Mouse (Mus musculus): ENCODE data around the gene Ushbp1.
"Not testable (repeated sequence)": the region's sequence is repeated elsewhere in the genome, so short reads cannot be mapped to it uniquely, and the experiment has no call there.

Gene Ushbp1

GRCm38 (mm10) chr8:71371236-71371848 is 24.3 kb downstream of the Ushbp1 start, which contains the start of gene Ocel1:
Gene Ocel1, plus strand, starts transcription at chr8:71371298.
- DNase-seq (ENCODE audit: extremely low read depth, low read depth), result peak; percentile 91

DNA sequence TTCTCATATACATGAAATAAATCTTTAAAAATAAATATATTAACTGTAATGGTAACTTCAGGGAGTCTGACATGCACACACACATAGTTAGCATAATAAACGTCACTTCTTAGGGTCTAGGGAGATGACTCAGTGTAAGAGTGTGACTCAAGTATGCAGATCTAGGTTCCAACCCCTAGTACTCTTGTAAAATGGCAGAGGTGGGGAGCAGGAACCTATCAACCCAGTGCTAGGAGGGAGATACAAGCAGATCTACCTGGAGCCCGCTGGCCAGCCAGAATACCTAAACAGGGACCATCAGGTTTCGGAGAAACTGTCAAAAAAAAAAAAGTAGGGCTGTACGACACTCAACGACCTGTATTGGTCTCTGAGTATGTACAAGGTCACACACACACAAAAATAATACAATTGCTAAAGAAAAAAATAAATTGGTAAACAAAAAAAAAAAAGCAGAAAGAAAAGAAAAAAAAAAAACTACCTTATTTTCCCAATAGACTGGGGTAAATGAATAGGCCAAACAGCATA is 24.8 kb downstream of the Ushbp1 start:
- peak; percentile 54 for DNase-seq (ENCODE audit: extremely low read depth, low read depth)

DNA sequence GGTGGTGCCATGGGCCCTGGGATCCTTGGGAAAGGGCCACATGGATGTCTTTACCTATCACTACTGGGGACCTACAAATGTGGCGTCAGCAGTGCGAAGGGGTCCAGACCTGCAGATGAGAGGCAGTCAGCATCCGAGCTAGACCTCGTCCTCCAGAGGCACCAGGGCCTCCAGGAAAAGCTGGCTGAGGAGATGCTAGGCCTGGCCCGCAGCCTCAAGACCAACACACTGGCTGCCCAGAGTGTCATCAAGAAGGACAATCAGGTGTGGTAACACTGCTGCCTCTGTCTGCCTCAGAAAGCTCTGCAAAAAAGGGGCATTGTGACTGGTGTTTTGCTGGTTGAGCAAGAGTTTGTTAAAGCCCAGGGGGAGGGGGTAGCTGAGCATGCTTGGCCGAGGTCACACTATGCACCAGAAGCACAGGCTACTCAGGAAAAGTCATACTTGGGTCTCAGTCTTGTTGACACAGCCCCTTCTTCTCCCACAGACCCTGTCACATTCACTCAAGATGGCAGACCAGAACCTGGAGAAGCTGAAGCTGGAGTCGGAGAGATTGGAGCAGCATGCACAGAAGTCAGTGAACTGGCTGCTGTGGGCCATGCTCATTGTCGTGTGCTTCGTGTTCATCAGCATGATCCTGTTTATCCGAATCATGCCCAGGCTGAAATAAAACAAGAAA is 26.4 kb downstream of the Ushbp1 start:
- DNase-seq (ENCODE audit: extremely low read depth, low read depth), result no peak

DNA sequence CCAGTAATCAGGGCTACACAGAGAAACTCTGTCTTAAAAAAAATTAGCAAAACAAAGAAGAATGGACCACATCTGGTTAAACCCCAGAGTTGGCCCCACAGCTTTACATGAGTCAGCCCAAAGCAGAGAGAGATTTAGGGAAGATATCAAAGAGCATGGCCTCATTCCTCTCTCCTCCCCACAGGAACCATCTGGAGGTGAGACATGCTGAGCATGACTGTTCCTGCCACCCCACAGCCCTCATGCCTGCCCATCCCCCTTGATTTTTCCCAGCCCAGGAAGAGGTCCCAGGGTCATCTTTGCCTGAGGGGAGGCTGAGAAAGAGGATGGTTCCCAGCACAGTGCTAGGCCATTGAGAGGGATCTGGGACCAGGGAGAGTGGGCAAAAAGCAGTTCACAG is 27.2 kb downstream of the Ushbp1 start:
- DNase-seq (ENCODE audit: extremely low read depth, low read depth), result no peak

GRCm38 (mm10) chr8:71367529-71368176 is 27.9 kb downstream of the Ushbp1 start:
- no peak for DNase-seq (ENCODE audit: extremely low read depth, low read depth)

- DNase-seq (ENCODE audit: extremely low read depth, low read depth), result peak; percentile 93
Measured at GRCm38 (mm10) chr8:71366771-71367528, 28.7 kb downstream of the Ushbp1 start, which contains the start of gene Use1. Gene Use1, plus strand, starts transcription at chr8:71366848.

DNA sequence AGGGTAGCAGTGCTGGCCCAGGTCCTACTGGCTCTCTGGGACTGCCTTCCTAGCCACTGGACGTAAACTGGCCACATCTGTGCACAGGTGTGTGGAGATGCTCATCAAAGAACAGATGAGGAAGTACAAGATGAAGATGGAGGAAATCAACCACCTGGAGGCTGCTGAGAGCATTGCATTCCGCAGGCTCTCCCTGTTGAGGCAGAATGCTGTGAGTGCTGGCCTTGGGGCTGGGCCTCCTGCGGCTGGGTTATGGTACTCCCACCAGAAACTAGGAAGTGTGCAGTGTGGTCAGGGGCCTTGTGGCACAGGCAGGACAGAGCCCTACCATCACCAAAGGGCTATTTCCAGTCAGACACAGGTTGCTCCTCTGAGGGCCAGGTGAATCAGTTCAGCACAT is 37.6 kb downstream of the Ushbp1 start:
- no peak for DNase-seq (ENCODE audit: extremely low read depth, low read depth)

- no peak for DNase-seq (ENCODE audit: extremely low read depth, low read depth)
Measured at GRCm38 (mm10) chr8:71351520-71351919, 44.1 kb downstream of the Ushbp1 start.

- DNase-seq (ENCODE audit: extremely low read depth, low read depth), result no peak
Measured at GRCm38 (mm10) chr8:71351117-71351516, 44.5 kb downstream of the Ushbp1 start.

- no peak for DNase-seq (ENCODE audit: extremely low read depth, low read depth)
Measured at GRCm38 (mm10) chr8:71346581-71346980, 49.0 kb downstream of the Ushbp1 start.

- DNase-seq (ENCODE audit: extremely low read depth, low read depth), result peak; percentile 11
Measured at GRCm38 (mm10) chr8:71340625-71341024, 55.0 kb downstream of the Ushbp1 start.

DNA sequence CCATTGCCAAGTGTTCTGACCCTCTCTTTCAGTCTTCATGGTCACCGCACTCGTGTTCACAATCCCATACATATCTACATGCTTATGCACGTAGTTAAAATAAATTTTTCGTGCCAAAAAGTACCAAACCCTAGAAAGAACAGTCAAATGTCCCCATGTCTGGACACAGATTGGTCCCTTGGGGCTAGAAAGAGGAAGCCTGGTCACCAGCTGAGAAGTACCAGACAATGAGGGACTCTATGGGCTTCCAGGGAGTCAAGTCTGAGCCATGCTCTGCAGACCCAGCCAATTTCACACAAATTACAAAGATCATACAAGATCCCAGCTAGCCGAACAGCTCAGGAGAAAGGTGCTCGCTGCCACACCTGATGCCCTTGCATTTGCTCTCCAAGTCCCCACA is 57.8 kb downstream of the Ushbp1 start:
- DNase-seq (ENCODE audit: extremely low read depth, low read depth), result not testable (repeated sequence)

All from MEL-GATA-1-ER (cell line).